Mouse (Mus musculus): Measurements from ENCODE around the gene Elp4. TPM values are rescaled to one million over a fixed set of nuclear protein-coding genes. Genes with fewer than 3 reads are reported as not detected.

Elp4 gene
- polyA plus RNA-seq (2015; fragmentation: Nextera tagmentation; extraction: Ambion mirVana) = 22.8 and 28.8 TPM in 2 replicates

GRCm38 (mm10) chr2:105903896-105904756, at the start of gene Elp4, which contains the start of gene Immp1l:
TSS of gene Elp4 (minus strand) at chr2:105904564.
TSS of gene Immp1l (plus strand) at chr2:105904638.
- H3K9ac ChIP-seq (ENCODE audit: low read depth, low read length) = peak within 1 kb of the TSS; percentile 68
- peak within 1 kb of the TSS; percentile 87 for H3K4me2 ChIP-seq (ENCODE audit: low read length)
- H3K27ac ChIP-seq = peak within 1 kb of the TSS; percentile 68
- no peak for TF ChIP-seq CTCF (IDR thresholded peaks at IDR 0.05; ENCODE audit: low read depth)
- H3K27me3 ChIP-seq (ENCODE audit: insufficient read depth, low read length) = no peaks in the 10 kb centered on the region
- H3K4me3 ChIP-seq (replicated peaks; ENCODE audit: low read depth, low read length) = peak within 1 kb of the TSS; percentile 53
- H3K9me3 ChIP-seq (replicated peaks; ENCODE audit: low read length) = no peaks in the 10 kb centered on the region
- WGBS = under 1% methylated on average over 39 of the region's 39 CpGs
- ATAC-seq (replicated peaks; ENCODE audit: low FRiP score, low read depth) (peak; percentile 100), DNase-seq (ENCODE audit: low spot score) (peak; percentile 99)
- no peaks in the 10 kb centered on the region for H3K36me3 ChIP-seq (ENCODE audit: insufficient read depth, low read length)
- H3K4me1 ChIP-seq (replicated peaks; ENCODE audit: insufficient read depth, low read length) = no peaks in the 10 kb centered on the region

- Histone ChIP-seq H3K36me3 (ENCODE audit: insufficient read depth, low read length) (no peaks in the 10 kb centered on the region), H3K27me3 (ENCODE audit: insufficient read depth, low read length) (no peaks in the 10 kb centered on the region), H3K9ac (ENCODE audit: low read depth, low read length) (no peak overlapping the region), H3K9me3 (replicated peaks; ENCODE audit: low read length) (no peaks in the 10 kb centered on the region), H3K4me2 (ENCODE audit: low read length) (no peak overlapping the region), H3K4me3 (replicated peaks; ENCODE audit: low read depth, low read length) (no peak overlapping the region), H3K4me1 (replicated peaks; ENCODE audit: insufficient read depth, low read length) (no peaks in the 10 kb centered on the region), H3K27ac (no peak overlapping the region)
- TF ChIP-seq CTCF (IDR thresholded peaks at IDR 0.05; ENCODE audit: low read depth) = no peak
- 80% methylated on average over 4 of the region's 4 CpGs for WGBS
- ATAC-seq (replicated peaks; ENCODE audit: low FRiP score, low read depth) = no peak
- no peak for DNase-seq (ENCODE audit: low spot score)
Measured at GRCm38 (mm10) chr2:105953862-105954261, 49.5 kb upstream of the Elp4 start.

DNA sequence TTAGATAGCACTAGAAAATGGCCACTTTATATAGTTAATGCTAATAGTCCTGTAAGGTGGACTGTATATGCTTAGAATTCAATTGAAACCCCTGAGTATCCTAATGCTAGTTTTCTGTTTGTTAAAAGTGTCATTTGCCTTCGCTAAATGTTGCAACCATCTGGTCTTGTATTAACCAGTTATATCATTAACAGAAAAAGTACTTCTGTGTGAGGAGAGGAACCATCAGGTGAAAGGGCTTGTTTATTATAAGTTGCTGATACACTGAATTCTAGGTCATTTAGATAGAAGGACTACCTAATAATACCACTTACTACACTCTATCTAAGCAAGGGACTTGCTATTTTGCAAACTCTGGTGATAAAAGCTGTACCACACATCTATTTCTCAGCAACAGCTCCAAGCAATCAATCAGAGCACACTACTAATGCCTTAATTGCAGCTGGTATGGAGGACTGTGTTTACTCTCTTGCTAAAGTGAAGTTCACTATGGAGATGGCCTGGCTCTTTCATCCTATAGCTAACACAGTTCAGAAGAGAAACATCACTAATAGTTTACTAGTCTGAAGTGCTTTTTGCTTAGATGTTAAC, 47.1 kb upstream of the Elp4 start:
- no peak overlapping the region for H3K4me2 ChIP-seq (ENCODE audit: low read length)

DNA sequence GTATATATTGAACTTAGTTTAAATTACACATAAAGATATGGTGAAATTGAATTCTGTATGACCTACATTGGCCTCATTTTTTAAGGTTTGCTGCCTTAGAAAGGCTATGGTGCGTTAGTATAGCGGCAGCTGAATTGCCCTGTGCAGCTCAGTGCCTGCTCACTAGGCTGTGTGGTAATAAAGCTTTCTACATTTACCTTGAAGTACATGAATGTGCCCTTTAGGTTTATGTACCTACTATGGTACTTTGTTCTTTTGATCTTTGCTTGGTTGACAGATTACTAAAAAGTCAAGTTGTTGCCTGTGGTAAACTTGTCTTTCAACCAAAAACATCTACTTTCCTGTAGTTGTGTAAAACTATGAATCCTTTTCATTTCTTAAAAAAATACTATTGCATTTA, 45.8 kb upstream of the Elp4 start:
- 91% methylated on average over 2 of the region's 2 CpGs for WGBS
- no peaks in the 10 kb centered on the region for H3K36me3 ChIP-seq (ENCODE audit: insufficient read depth, low read length)
- DNase-seq (ENCODE audit: low spot score) = no peak
- H3K9ac ChIP-seq (ENCODE audit: low read depth, low read length) = no peak overlapping the region
- no peaks in the 10 kb centered on the region for H3K9me3 ChIP-seq (replicated peaks; ENCODE audit: low read length)
- H3K4me3 ChIP-seq (replicated peaks; ENCODE audit: low read depth, low read length) = no peak overlapping the region
- TF ChIP-seq CTCF (IDR thresholded peaks at IDR 0.05; ENCODE audit: low read depth) = no peak
- ATAC-seq (replicated peaks; ENCODE audit: low FRiP score, low read depth) = no peak
- no peaks in the 10 kb centered on the region for H3K27me3 ChIP-seq (ENCODE audit: insufficient read depth, low read length)
- no peak overlapping the region for H3K4me2 ChIP-seq (ENCODE audit: low read length)
- H3K4me1 ChIP-seq (replicated peaks; ENCODE audit: insufficient read depth, low read length) = no peaks in the 10 kb centered on the region
- no peak overlapping the region for H3K27ac ChIP-seq

More for the DNA sequence above, 47.1 kb upstream of the Elp4 start:
- H3K9ac ChIP-seq (ENCODE audit: low read depth, low read length) = no peak overlapping the region
- no peaks in the 10 kb centered on the region for H3K36me3 ChIP-seq (ENCODE audit: insufficient read depth, low read length)
- H3K27me3 ChIP-seq (ENCODE audit: insufficient read depth, low read length) = no peaks in the 10 kb centered on the region
- no peak overlapping the region for H3K27ac ChIP-seq
- DNase-seq (ENCODE audit: low spot score) = no peak
- 77% methylated on average over 1 of the region's 1 CpGs for WGBS
- TF ChIP-seq CTCF (IDR thresholded peaks at IDR 0.05; ENCODE audit: low read depth) = no peak
- ATAC-seq (replicated peaks; ENCODE audit: low FRiP score, low read depth) = no peak
- H3K4me3 ChIP-seq (replicated peaks; ENCODE audit: low read depth, low read length) = no peak overlapping the region
- no peaks in the 10 kb centered on the region for H3K4me1 ChIP-seq (replicated peaks; ENCODE audit: insufficient read depth, low read length)
- H3K9me3 ChIP-seq (replicated peaks; ENCODE audit: low read length) = no peaks in the 10 kb centered on the region

DNA sequence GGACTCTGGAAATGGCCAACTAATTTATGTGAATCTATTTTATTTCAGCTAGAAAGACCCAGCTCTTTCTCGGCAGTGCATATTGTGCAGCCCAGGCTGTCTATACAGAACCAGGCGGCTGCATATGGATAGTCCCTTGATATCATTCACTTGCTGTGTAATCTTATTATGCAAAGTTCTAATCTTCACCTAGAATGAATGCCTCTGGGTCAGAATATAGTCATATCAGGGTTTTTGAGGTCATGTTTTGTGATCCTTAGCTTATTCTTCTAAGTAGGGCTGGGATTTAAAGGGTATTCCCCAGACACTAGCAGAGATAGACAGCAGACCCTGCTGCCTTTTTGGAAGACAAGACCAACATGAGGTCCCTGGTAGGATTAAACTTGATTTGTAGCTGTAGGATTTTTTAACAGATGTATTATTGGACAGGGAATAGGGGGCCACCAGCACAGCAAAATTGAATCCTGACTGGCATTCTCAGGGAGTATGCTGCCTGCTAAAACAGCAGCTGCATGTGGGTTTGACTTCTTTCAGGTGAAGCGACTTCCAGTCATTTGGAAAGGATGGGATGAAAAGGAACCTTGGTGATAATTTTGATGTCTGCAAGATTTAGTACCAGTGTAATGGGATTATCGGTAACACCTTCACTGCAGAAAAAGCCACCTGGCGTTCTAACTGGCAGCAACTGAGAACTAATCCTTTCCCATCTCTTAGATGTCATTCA, 13.4 kb upstream of the Elp4 start:
- no peak for ATAC-seq (replicated peaks; ENCODE audit: low FRiP score, low read depth)
- H3K27me3 ChIP-seq (ENCODE audit: insufficient read depth, low read length) = no peaks in the 10 kb centered on the region
- WGBS = 83% methylated on average over 5 of the region's 5 CpGs
- H3K9ac ChIP-seq (ENCODE audit: low read depth, low read length) = no peak overlapping the region
- H3K27ac ChIP-seq = no peak overlapping the region
- H3K9me3 ChIP-seq (replicated peaks; ENCODE audit: low read length) = no peaks in the 10 kb centered on the region
- no peak for DNase-seq (ENCODE audit: low spot score)
- no peaks in the 10 kb centered on the region for H3K36me3 ChIP-seq (ENCODE audit: insufficient read depth, low read length)
- no peak for TF ChIP-seq CTCF (IDR thresholded peaks at IDR 0.05; ENCODE audit: low read depth)
- no peak overlapping the region for H3K4me2 ChIP-seq (ENCODE audit: low read length)
- no peak overlapping the region for H3K4me3 ChIP-seq (replicated peaks; ENCODE audit: low read depth, low read length)
- no peaks in the 10 kb centered on the region for H3K4me1 ChIP-seq (replicated peaks; ENCODE audit: insufficient read depth, low read length)

- no peaks in the 10 kb centered on the region for H3K4me1 ChIP-seq (replicated peaks; ENCODE audit: insufficient read depth, low read length)
- no peaks in the 10 kb centered on the region for H3K9me3 ChIP-seq (replicated peaks; ENCODE audit: low read length)
- no peak for TF ChIP-seq CTCF (IDR thresholded peaks at IDR 0.05; ENCODE audit: low read depth)
- no peak overlapping the region for H3K4me2 ChIP-seq (ENCODE audit: low read length)
- H3K36me3 ChIP-seq (ENCODE audit: insufficient read depth, low read length) = no peaks in the 10 kb centered on the region
- no peak for ATAC-seq (replicated peaks; ENCODE audit: low FRiP score, low read depth)
- H3K27ac ChIP-seq = no peak overlapping the region
- no peak overlapping the region for H3K4me3 ChIP-seq (replicated peaks; ENCODE audit: low read depth, low read length)
- no peaks in the 10 kb centered on the region for H3K27me3 ChIP-seq (ENCODE audit: insufficient read depth, low read length)
- no peak for DNase-seq (ENCODE audit: low spot score)
- H3K9ac ChIP-seq (ENCODE audit: low read depth, low read length) = no peak overlapping the region
- WGBS = 95% methylated on average over 1 of the region's 1 CpGs
Measured at GRCm38 (mm10) chr2:105916671-105917070, 12.3 kb upstream of the Elp4 start.

All from kidney, postnatal 0 days (tissue).